ENCODE assay signal across 19 mouse cellular contexts in genomic region chr16:95496582-95497300, GRCm38 (mm10).
"Had no signal": no experiment of that assay in that cellular context is flagged by ENCODE, and none has a peak within 500 bp of the region (broad histone marks: within the 10 kb centered on the region; RNA-seq: fewer than 3 reads in every experiment).

No protein-coding gene starts in this region.

- H3K4me1 ChIP-seq: liver, embryonic 15.5 days; midbrain, embryonic 10.5 days; midbrain, embryonic 13.5 days; midbrain, embryonic 15.5 days; neural tube, embryonic 13.5 days; neural tube, embryonic 15.5 days; stomach, embryonic 15.5 days had no signal

- H3K4me2 ChIP-seq: liver, embryonic 15.5 days; lung, embryonic 14.5 days; midbrain, embryonic 13.5 days; midbrain, embryonic 15.5 days; neural tube, embryonic 13.5 days; neural tube, embryonic 15.5 days; stomach, embryonic 15.5 days had no signal

- H3K27ac ChIP-seq: liver, embryonic 15.5 days; midbrain, embryonic 10.5 days; midbrain, embryonic 13.5 days; midbrain, embryonic 15.5 days; neural tube, embryonic 13.5 days; neural tube, embryonic 15.5 days; stomach, embryonic 15.5 days; stomach, postnatal 0 days had no signal

- H3K9me3 ChIP-seq: liver, embryonic 15.5 days; midbrain, embryonic 10.5 days; midbrain, embryonic 13.5 days; midbrain, embryonic 15.5 days; neural tube, embryonic 13.5 days; neural tube, embryonic 15.5 days; stomach, embryonic 15.5 days had no signal

- H3K36me3 ChIP-seq: liver, embryonic 15.5 days; midbrain, embryonic 10.5 days; midbrain, embryonic 13.5 days; midbrain, embryonic 15.5 days; neural tube, embryonic 13.5 days; neural tube, embryonic 15.5 days; stomach, embryonic 15.5 days had no signal

- H3K27me3 ChIP-seq: liver, embryonic 15.5 days; midbrain, embryonic 13.5 days; midbrain, embryonic 15.5 days; neural tube, embryonic 13.5 days; neural tube, embryonic 15.5 days; stomach, embryonic 15.5 days had no signal

- H3K9ac ChIP-seq: liver, embryonic 15.5 days; lung, embryonic 14.5 days; midbrain, embryonic 13.5 days; midbrain, embryonic 15.5 days; neural tube, embryonic 13.5 days; neural tube, embryonic 15.5 days; stomach, embryonic 15.5 days had no signal

- ATAC-seq: midbrain, embryonic 13.5 days; midbrain, embryonic 15.5 days had no signal

- H3K4me3 ChIP-seq: liver, embryonic 15.5 days; midbrain, embryonic 10.5 days; midbrain, embryonic 13.5 days; midbrain, embryonic 15.5 days; myocyte; neural tube, embryonic 13.5 days; neural tube, embryonic 15.5 days; stomach, embryonic 15.5 days had no signal

- DNase-seq: lung, adult 18-20 months; lung, embryonic 14.5 days; lung, postnatal 10 days; lung, postnatal 4 days; retina, postnatal 1 day; right cerebral cortex, adult 18-20 months; right cerebral cortex, postnatal 14 days; thymus, adult 2 months; thymus, postnatal 25 days; thymus, postnatal 4 days had no signal
